ENCODE assay signal across 24 mouse cellular contexts in the genomic region with DNA sequence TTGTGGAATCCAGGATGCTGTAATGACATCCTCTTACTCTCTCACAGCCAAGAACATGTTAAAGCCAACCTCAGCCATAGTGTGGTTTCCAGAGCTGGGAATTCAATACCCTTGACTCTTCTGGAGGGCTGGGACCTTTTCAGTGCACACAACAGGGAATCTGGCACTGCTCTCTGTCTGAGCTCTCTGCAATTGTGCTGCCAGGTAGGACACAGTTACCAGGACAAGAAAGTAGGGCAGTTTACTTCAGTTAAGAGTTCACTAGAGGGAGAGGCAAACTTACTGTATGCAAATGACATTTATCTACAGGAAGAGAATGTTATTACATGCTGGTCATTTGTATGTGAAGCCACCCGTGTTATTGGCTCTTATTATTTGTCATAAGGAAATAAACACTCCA.
DNase-seq lines count a peak whose midpoint lies in the region; ATAC-seq and TF ChIP-seq lines count a peak whose summit lies in the region.
"Had no signal": no experiment of that assay in that cellular context is flagged by ENCODE, and none has a peak within 500 bp of the region (broad histone marks: within the 10 kb centered on the region; RNA-seq: fewer than 3 reads in every experiment).

No protein-coding gene starts in this region.

- no peak for TF ChIP-seq CTCF in hindbrain, postnatal 0 days (IDR thresholded peaks at IDR 0.05; ENCODE audit: low read depth)

- H3K9ac ChIP-seq in hindbrain, postnatal 0 days (replicated peaks; ENCODE audit: low read length) = no peak overlapping the region
- no peak overlapping the region for H3K9ac ChIP-seq in hindbrain, embryonic 14.5 days
- H3K9ac ChIP-seq in kidney, embryonic 15.5 days = no peak overlapping the region
- H3K9ac ChIP-seq: forebrain, embryonic 15.5 days; hindbrain, embryonic 12.5 days; liver, embryonic 15.5 days; lung, embryonic 14.5 days; neural tube, embryonic 13.5 days had no signal

- H3K4me3 ChIP-seq in hindbrain, postnatal 0 days (ENCODE audit: low read length) = no peak overlapping the region
- H3K4me3 ChIP-seq in hindbrain, embryonic 14.5 days (replicated peaks; ENCODE audit: low read length) = no peak overlapping the region
- H3K4me3 ChIP-seq in kidney, embryonic 15.5 days (replicated peaks) = no peak overlapping the region
- H3K4me3 ChIP-seq: forebrain, embryonic 10.5 days; forebrain, embryonic 15.5 days; gastrocnemius, adult 2 months; heart, embryonic 10.5 days; hindbrain, embryonic 12.5 days; liver, embryonic 15.5 days; neural tube, embryonic 13.5 days had no signal

- no peak overlapping the region for H3K27ac ChIP-seq in hindbrain, postnatal 0 days
- H3K27ac ChIP-seq in hindbrain, embryonic 14.5 days = no peak overlapping the region
- no peak overlapping the region for H3K27ac ChIP-seq in kidney, embryonic 15.5 days
- H3K27ac ChIP-seq: forebrain, embryonic 10.5 days; forebrain, embryonic 15.5 days; gastrocnemius, adult 2 months; heart, embryonic 10.5 days; hindbrain, embryonic 12.5 days; liver, embryonic 15.5 days; neural tube, embryonic 13.5 days had no signal

- no peaks in the 10 kb centered on the region for H3K4me1 ChIP-seq in hindbrain, postnatal 0 days (ENCODE audit: insufficient read depth, low read length)
- no peaks in the 10 kb centered on the region for H3K4me1 ChIP-seq in hindbrain, embryonic 14.5 days (replicated peaks; ENCODE audit: control insufficient read depth, insufficient read depth, low read length)
- H3K4me1 ChIP-seq in kidney, embryonic 15.5 days = no peaks in the 10 kb centered on the region
- H3K4me1 ChIP-seq: forebrain, embryonic 10.5 days; forebrain, embryonic 15.5 days; heart, embryonic 10.5 days; hindbrain, embryonic 12.5 days; liver, embryonic 15.5 days; neural tube, embryonic 13.5 days had no signal

- DNase-seq in adrenal gland, postnatal 10 days = peak; percentile 20
- no peak for DNase-seq in adrenal gland, postnatal 25 days
- peak; percentile 3 for DNase-seq in cerebellum, adult 9-10 months
- DNase-seq in cerebellum, postnatal 4 days (ENCODE audit: low spot score in 2 of 2) = no peak
- DNase-seq in hindbrain, postnatal 0 days (ENCODE audit: low spot score) = peak; percentile 6
- no peak for DNase-seq in hindbrain, embryonic 14.5 days (ENCODE audit: low spot score)
- peak; percentile 15 for DNase-seq in skeletal muscle tissue, adult 2 months (ENCODE audit: low read depth, low spot score)
- DNase-seq: gastrocnemius, adult 2 months; heart, postnatal 36 days; kidney, adult 9 months; kidney, postnatal 14 days; layer of hippocampus, adult 9-11 months; lung, embryonic 14.5 days; lung, postnatal 14 days had no signal

- WGBS in hindbrain, postnatal 0 days = 63% methylated on average over 1 of the region's 1 CpGs
- 90% methylated on average over 1 of the region's 1 CpGs for WGBS in hindbrain, embryonic 14.5 days
- WGBS in kidney, embryonic 15.5 days = 60% methylated on average over 1 of the region's 1 CpGs

- H3K36me3 ChIP-seq in hindbrain, postnatal 0 days (ENCODE audit: insufficient read depth, low read length) = no peaks in the 10 kb centered on the region
- H3K36me3 ChIP-seq in hindbrain, embryonic 14.5 days (replicated peaks; ENCODE audit: control insufficient read depth, insufficient read depth) = no peaks in the 10 kb centered on the region
- no peaks in the 10 kb centered on the region for H3K36me3 ChIP-seq in kidney, embryonic 15.5 days
- H3K36me3 ChIP-seq: forebrain, embryonic 10.5 days; forebrain, embryonic 15.5 days; heart, embryonic 10.5 days; hindbrain, embryonic 12.5 days; liver, embryonic 15.5 days; neural tube, embryonic 13.5 days had no signal

- no peak overlapping the region for H3K4me2 ChIP-seq in hindbrain, postnatal 0 days (ENCODE audit: low read depth, low read length)
- H3K4me2 ChIP-seq in hindbrain, embryonic 14.5 days (replicated peaks) = no peak overlapping the region
- no peak overlapping the region for H3K4me2 ChIP-seq in kidney, embryonic 15.5 days
- H3K4me2 ChIP-seq: forebrain, embryonic 15.5 days; hindbrain, embryonic 12.5 days; liver, embryonic 15.5 days; lung, embryonic 14.5 days; midbrain, embryonic 11.5 days; neural tube, embryonic 13.5 days had no signal

- no peaks in the 10 kb centered on the region for H3K27me3 ChIP-seq in hindbrain, postnatal 0 days (ENCODE audit: insufficient read depth, low read length)
- no peaks in the 10 kb centered on the region for H3K27me3 ChIP-seq in hindbrain, embryonic 14.5 days (ENCODE audit: control insufficient read depth, insufficient read depth, low read length)
- no peaks in the 10 kb centered on the region for H3K27me3 ChIP-seq in kidney, embryonic 15.5 days
- H3K27me3 ChIP-seq: CH12.LX; forebrain, embryonic 15.5 days; hindbrain, embryonic 12.5 days; liver, embryonic 15.5 days; neural tube, embryonic 13.5 days had no signal

- ATAC-seq in hindbrain, postnatal 0 days = no peak
- no peak for ATAC-seq in hindbrain, embryonic 14.5 days (ENCODE audit: low FRiP score)
- no peak for ATAC-seq in kidney, embryonic 15.5 days (replicated peaks; ENCODE audit: low FRiP score)
- ATAC-seq: forebrain, embryonic 15.5 days; intestine, postnatal 0 days had no signal

- H3K9me3 ChIP-seq in hindbrain, postnatal 0 days (ENCODE audit: low read length) = no peaks in the 10 kb centered on the region
- no peaks in the 10 kb centered on the region for H3K9me3 ChIP-seq in hindbrain, embryonic 14.5 days (ENCODE audit: control insufficient read depth, low read length)
- no peaks in the 10 kb centered on the region for H3K9me3 ChIP-seq in kidney, embryonic 15.5 days (replicated peaks)
- H3K9me3 ChIP-seq: forebrain, embryonic 10.5 days; forebrain, embryonic 15.5 days; heart, embryonic 10.5 days; hindbrain, embryonic 12.5 days; liver, embryonic 15.5 days; neural tube, embryonic 13.5 days had no signal

Comparison
In these comparisons a context has a peak if more than half of its experiments do, and no peak if none do; other contexts are left out.
1. DNase-seq: peak in adrenal gland, postnatal 10 days (single experiment), cerebellum, adult 9-10 months (single experiment), hindbrain, postnatal 0 days (single experiment) and skeletal muscle tissue, adult 2 months (single experiment); none in adrenal gland, postnatal 25 days (single experiment), cerebellum, postnatal 4 days (0 of 2) and hindbrain, embryonic 14.5 days (single experiment).